Mouse (Mus musculus) forebrain, embryonic 15.5 days (tissue): ENCODE measurements around the gene Tab2. TPM values are rescaled to one million over a fixed set of nuclear protein-coding genes. Genes with fewer than 3 reads are reported as not detected.
A peak's percentile ranks its signal among the peaks of the same experiment; 100 is the strongest.
"Not testable (repeated sequence)": the region's sequence is repeated elsewhere in the genome, so short reads cannot be mapped to it uniquely, and the experiment has no call there.

ENCODE experiments used
- ATAC-seq: fragments of 200-750 bp; cut with Nextera tagmentation; replicated peaks from 2 replicates; pipeline ENCODE4 v1.8.0; 2017; ENCODE audit warnings: mild to moderate bottlenecking, moderate TSS enrichment, moderate library complexity
- H3K27ac ChIP-seq: fragments of 300-500 bp; sonication (generic); replicated peaks from 2 replicates; pipeline ENCODE4 v1.5.1; 2015; ENCODE audit warnings: mild to moderate bottlenecking, inconsistent platforms
- H3K27me3 ChIP-seq: fragments of 300-500 bp; sonication (generic); 2 replicates; pipeline ENCODE4 v1.6.1; 2015; ENCODE audit warnings: inconsistent platforms
- H3K36me3 ChIP-seq: fragments of 300-500 bp; sonication (generic); 2 replicates; pipeline ENCODE4 v1.6.1; 2015; ENCODE audit warnings: mild to moderate bottlenecking, inconsistent platforms
- H3K4me1 ChIP-seq: fragments of 300-500 bp; sonication (generic); 2 replicates; pipeline ENCODE4 v1.6.1; 2015; ENCODE audit warnings: inconsistent platforms
- H3K4me2 ChIP-seq: fragments of 300-500 bp; sonication (generic); replicated peaks from 2 replicates; pipeline ENCODE4 v1.6.1; 2015; ENCODE audit warnings: mild to moderate bottlenecking, inconsistent platforms
- H3K4me3 ChIP-seq: fragments of 300-500 bp; sonication (generic); 2 replicates; pipeline ENCODE4 v1.5.1; 2015; ENCODE audit warnings: mild to moderate bottlenecking, inconsistent platforms
- H3K9ac ChIP-seq: fragments of 300-500 bp; sonication (generic); replicated peaks from 2 replicates; pipeline ENCODE4 v1.6.1; 2015; ENCODE audit warnings: mild to moderate bottlenecking, inconsistent platforms
- H3K9me3 ChIP-seq: fragments of 300-500 bp; sonication (generic); 2 replicates; pipeline ENCODE4 v1.6.1; 2016; ENCODE audit warnings: inconsistent platforms
- WGBS: fragments of 180-500 bp; shearing (Covaris S2); methylation state at CpG from one replicate; pipeline ENCODE4 v1.1.7; 2015; ENCODE audit warnings: mixed read lengths; 5-methylcytosine and 5-hydroxymethylcytosine counted together
- polyA plus RNA-seq: library from polyadenylated mRNA; unstranded; fragments of >200 nt; fragmentation: Nextera tagmentation; extraction: Ambion mirVana; gene quantifications from 2 replicates; pipeline ENCODE4 v1.2.1, GENCODE M21; 2015

Tab2 gene
- polyA plus RNA-seq, 1 experiment from 2014 or later, result 15.5 TPM

DNA sequence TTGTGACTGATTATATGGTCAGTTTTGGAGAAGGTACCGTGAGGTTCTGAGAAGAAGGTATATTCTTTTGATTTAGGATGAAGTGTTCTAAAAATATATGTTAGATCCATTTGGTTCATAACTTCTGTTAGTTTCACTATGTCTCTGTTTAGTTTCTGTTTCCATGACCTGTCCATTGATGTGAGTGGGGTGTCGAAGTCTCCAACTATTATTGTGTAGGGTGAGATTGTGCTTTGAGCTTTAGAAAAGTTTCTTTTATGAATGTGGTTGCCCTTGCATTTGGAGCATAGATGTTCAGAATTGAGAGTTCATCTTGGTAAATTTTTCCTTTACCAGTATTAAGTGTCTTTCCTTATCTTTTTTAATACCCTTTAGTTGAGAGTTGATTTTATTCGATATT lies 75.7 kb downstream of the Tab2 start:
- H3K4me2 ChIP-seq, H3K36me3 ChIP-seq, H3K4me3 ChIP-seq, H3K27me3 ChIP-seq, H3K27ac ChIP-seq, ATAC-seq, H3K9ac ChIP-seq, H3K4me1 ChIP-seq, H3K9me3 ChIP-seq: not testable (repeated sequence)
- WGBS, result 91% methylated on average over 3 of the region's 3 CpGs

DNA sequence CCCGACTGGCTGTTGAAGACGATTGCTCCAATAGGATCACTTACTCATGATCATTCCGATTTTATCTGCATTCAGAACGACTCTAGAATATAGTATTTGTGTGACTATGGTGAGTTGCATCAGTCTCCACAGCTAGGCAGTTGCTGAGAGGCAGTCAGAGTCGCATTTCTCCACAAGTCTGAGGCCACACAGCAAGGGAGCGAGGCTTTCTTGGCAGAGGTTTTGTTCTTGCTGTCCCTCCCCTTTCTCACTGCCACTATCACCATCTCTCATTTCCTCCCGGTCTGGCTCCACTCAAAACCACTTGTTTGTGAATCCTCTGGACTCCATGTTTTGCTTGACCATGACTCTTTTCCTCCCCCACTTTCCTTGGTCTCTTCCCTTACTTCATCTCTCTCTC lies 81.8 kb downstream of the Tab2 start:
- Histone ChIP-seq H3K27ac (no peak overlapping the region), H3K4me3 (no peak overlapping the region), H3K27me3 (no peaks in the 10 kb centered on the region), H3K9ac (no peak overlapping the region), H3K4me2 (no peak overlapping the region), H3K9me3 (no peaks in the 10 kb centered on the region), H3K4me1 (peaks cover 6% of the 10 kb centered on the region), H3K36me3 (no peaks in the 10 kb centered on the region)
- ATAC-seq, result no peak
- WGBS, result 84% methylated on average over 7 of the region's 7 CpGs

DNA sequence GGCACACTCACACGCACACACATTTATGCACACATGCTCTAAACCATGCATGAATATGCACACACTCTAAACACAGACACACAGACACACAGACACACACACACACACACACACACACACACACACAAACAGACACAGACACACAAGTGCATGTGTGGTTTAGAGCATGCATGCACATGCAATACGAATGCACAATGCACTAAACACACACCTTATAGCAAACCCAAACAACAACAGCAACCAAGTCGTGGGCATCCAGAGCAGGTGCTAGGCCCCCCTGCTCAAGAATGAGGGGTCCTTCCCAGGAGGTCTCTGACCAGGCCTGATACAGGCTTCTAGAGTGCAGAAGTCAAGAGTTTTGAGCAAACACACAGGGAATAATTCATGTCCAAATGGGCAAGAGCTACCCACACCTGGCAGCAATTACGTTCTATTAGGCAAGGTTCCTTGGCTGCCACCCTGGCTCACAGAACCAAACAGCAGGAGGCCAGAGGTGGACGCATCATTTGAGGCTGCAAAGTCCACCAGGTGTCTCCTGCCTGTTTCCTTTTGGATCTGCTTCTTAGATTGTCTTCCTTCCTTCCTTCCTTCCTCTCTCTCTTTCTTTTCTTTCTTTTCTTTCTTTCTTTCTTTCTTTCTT lies 84.5 kb downstream of the Tab2 start:
- no peaks in the 10 kb centered on the region for H3K9me3 ChIP-seq
- H3K9ac ChIP-seq, result no peak overlapping the region
- no peaks in the 10 kb centered on the region for H3K36me3 ChIP-seq
- no peak for ATAC-seq
- H3K27me3 ChIP-seq, result 0 out of 2 replicates have a peak, but pooled peaks cover 5% of the 10 kb centered on the region
- no peak overlapping the region for H3K27ac ChIP-seq
- H3K4me2 ChIP-seq, result no peak overlapping the region
- H3K4me1 ChIP-seq, result peaks cover 15% of the 10 kb centered on the region
- no peak overlapping the region for H3K4me3 ChIP-seq
- 88% methylated on average over 5 of the region's 5 CpGs for WGBS

DNA sequence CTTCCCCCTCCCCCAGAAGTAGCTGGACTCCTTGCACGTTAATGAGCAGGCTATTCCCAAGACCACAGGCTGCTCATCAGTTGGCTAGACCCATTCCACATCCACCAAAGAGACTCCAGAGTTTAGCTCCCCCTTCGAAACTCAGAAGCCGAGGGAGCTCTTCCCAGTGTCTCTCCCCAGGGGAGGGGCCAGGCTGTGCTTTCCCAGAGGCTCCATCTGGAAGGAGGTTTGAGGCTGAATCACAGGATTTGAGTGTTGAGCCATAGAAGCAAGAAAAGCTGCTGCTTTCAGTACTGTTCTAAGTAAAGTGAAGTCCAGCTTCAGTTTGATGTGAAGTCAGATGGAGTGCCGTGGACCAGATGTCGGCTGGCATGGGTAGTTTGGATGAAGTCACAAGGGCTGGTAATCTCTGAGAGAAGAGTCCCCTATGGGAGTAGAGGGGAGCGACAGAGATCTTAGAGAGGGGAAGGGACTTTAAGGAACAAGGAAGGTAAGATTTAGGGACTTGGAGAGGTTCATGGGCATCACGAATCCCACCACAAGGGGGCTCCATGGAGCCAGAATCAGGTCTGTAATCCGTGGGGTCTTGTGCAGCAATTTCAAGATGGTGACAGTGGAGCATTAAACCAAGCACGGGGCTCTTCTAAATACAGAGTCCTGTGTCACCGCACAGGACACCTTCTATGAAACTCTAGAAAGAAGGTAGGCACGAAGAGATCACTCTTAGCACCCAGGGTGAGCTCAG lies 85.3 kb downstream of the Tab2 start:
- 63% methylated on average over 11 of the region's 11 CpGs for whole genome bisulfite sequencing

DNA sequence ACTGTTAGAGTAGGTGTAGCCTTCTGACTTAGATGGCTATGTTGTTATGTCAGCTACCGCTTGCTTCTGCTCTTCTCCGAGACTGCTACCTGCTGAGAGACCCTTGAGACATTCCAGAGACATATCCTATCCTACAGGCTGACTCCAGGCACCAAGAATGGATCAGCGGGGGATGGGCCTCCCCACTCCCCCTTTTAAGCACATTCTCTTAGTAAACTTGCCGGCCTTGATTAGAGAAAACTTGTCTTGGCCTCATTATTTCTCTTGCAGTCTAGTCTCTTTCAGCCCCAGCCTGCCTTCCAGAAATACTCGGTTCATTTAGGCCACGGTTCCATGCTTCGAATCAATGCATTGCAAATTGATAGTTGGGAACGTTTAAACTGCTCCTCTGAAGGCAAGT lies 86.3 kb downstream of the Tab2 start:
- Histone ChIP-seq H3K9ac (no peak overlapping the region), H3K4me3 (no peak overlapping the region), H3K36me3 (no peaks in the 10 kb centered on the region), H3K4me2 (no peak overlapping the region), H3K27me3 (0 out of 2 replicates have a peak, but pooled peaks cover 5% of the 10 kb centered on the region), H3K27ac (no peak overlapping the region), H3K4me1 (peaks cover 15% of the 10 kb centered on the region), H3K9me3 (no peaks in the 10 kb centered on the region)
- no peak for ATAC-seq
- 30% methylated on average over 8 of the region's 8 CpGs for WGBS

More for the DNA sequence above, 85.3 kb downstream of the Tab2 start:
- Histone ChIP-seq H3K4me3 (no peak overlapping the region), H3K9me3 (no peaks in the 10 kb centered on the region), H3K9ac (no peak overlapping the region), H3K36me3 (no peaks in the 10 kb centered on the region), H3K4me2 (no peak overlapping the region), H3K27me3 (0 out of 2 replicates have a peak, but pooled peaks cover 5% of the 10 kb centered on the region), H3K27ac (no peak overlapping the region), H3K4me1 (peaks cover 15% of the 10 kb centered on the region)
- no peak for ATAC-seq

DNA sequence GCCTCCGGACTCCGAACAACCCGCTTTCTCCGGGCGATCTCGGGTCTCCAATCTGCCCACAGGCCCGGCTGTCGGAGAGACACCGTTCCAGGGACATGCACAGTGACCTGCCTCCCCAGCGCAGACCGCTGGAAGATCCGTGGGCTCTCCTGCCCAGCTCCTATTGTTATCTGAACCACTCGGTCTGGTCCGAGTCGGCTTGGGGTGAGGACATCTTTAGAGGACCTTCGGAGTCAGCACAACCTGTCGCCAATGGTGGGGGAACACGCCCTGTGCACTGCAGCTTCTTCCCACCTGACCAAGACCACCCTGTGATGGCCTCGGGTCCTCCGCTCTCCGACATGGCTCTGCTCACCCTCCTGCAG lies 88.4 kb downstream of the Tab2 start:
- H3K9me3 ChIP-seq, result no peaks in the 10 kb centered on the region
- H3K9ac ChIP-seq, result peak overlapping the region; percentile 45
- no peaks in the 10 kb centered on the region for H3K36me3 ChIP-seq
- H3K27ac ChIP-seq, result no peak overlapping the region
- 21% methylated on average over 21 of the region's 21 CpGs for WGBS
- H3K4me3 ChIP-seq, result peak overlapping the region; percentile 38
- peaks cover 15% of the 10 kb centered on the region for H3K4me1 ChIP-seq
- no peak for ATAC-seq
- H3K4me2 ChIP-seq, result peak overlapping the region; percentile 67
- 0 out of 2 replicates have a peak, but pooled peaks cover 5% of the 10 kb centered on the region for H3K27me3 ChIP-seq

DNA sequence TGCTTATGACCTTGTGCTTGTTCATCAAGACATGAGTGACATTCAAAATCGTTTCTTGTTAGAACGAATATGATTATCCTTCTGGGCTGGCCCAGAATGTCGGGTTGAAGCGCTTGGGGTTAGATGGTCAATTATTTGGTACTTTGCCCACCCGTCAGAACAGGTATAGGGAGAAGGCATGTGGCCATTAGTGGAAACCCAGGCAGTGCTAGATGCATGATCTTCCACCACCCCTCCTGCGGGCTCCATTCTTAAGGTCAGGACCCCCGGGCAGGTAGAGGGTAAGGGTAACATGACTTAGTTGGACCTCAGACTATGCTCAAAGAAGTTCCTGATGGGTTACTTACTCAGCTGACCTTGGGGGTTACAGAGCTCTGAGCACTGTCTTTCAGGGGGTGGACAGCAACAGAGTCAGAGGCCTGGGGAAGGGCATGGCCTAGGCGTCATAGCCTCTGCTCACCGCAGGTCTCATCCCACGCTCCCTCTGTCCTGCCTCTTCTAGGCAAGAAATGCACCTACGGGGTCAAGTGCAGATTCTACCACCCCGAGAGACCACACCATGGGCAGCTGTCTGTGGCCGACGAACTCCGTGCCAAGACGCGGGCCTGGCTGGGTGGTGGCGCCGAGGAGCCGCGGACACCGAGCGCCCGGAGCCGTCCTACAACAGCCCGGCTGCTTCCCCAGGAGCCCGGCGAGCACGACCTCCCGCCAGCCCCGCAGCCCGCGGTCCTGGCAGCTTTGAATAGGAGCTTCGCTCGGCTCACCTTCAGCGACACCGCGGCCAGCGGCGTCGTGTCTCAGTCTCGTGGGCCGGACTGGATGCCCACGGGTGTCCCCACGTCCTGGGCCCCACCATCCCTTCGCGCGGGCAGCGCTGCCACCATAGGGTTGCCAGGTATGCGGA lies 89.0 kb downstream of the Tab2 start:
- Histone ChIP-seq H3K27me3 (0 out of 2 replicates have a peak, but pooled peaks cover 5% of the 10 kb centered on the region), H3K4me2 (peak overlapping the region; percentile 67), H3K27ac (no peak overlapping the region), H3K4me3 (peak overlapping the region; percentile 38), H3K4me1 (peaks cover 15% of the 10 kb centered on the region), H3K9ac (peak overlapping the region; percentile 45), H3K36me3 (no peaks in the 10 kb centered on the region), H3K9me3 (no peaks in the 10 kb centered on the region)
- 16% methylated on average over 50 of the region's 50 CpGs for WGBS
- ATAC-seq, result 0 out of 2 replicates have a peak, but pooled peaks have one; percentile 14

DNA sequence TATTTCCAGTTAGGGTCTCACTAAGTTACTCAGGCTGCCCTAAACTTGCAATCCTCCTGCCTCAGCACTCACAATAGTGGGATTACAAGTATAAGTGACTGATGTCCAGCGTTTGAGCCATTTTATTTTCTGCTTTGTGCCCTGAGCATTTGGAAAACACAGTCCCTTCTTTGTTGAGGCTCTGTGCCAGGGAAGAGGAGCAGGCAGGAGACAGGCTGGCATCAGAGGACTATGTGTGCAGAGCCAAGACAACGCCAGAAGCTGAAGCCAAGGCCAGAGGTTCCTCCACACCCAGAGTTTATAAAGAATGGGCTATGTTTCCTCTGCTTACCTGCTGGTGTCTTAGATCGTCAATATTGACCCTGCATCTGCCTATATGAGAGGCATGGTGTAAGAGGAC lies 91.2 kb downstream of the Tab2 start:
- Histone ChIP-seq H3K27me3 (0 out of 2 replicates have a peak, but pooled peaks cover 5% of the 10 kb centered on the region), H3K4me1 (peaks cover 8% of the 10 kb centered on the region), H3K4me3 (no peak overlapping the region), H3K4me2 (no peak overlapping the region), H3K27ac (no peak overlapping the region), H3K36me3 (no peaks in the 10 kb centered on the region), H3K9me3 (no peaks in the 10 kb centered on the region), H3K9ac (no peak overlapping the region)
- WGBS, result 73% methylated on average over 3 of the region's 3 CpGs
- no peak for ATAC-seq

DNA sequence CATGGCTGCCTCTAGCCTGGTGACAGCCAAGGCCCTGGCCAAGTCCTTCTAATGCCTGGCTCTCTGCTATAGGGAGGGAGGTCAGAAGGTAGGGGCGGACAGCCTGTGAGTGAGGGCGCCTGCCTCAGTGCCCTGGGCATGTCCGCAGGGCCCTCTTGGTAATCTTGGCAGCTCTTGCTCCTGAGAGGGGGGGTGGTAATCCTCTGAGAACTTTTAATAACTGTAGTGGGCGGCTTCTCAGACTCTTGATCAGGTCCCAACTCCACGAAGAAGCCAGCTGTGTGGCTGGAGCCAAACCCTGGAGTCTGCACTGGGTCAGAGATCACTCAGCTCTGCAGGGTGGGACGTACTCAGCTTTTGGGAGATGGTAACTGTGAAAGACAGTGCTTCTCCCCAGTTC lies 91.8 kb downstream of the Tab2 start:
- H3K27me3 ChIP-seq, result 0 out of 2 replicates have a peak, but pooled peaks cover 5% of the 10 kb centered on the region
- H3K9me3 ChIP-seq, result no peaks in the 10 kb centered on the region
- peaks cover 8% of the 10 kb centered on the region for H3K4me1 ChIP-seq
- no peak overlapping the region for H3K4me2 ChIP-seq
- H3K9ac ChIP-seq, result no peak overlapping the region
- no peak overlapping the region for H3K27ac ChIP-seq
- no peaks in the 10 kb centered on the region for H3K36me3 ChIP-seq
- no peak overlapping the region for H3K4me3 ChIP-seq
- no peak for ATAC-seq
- 72% methylated on average over 6 of the region's 6 CpGs for WGBS

DNA sequence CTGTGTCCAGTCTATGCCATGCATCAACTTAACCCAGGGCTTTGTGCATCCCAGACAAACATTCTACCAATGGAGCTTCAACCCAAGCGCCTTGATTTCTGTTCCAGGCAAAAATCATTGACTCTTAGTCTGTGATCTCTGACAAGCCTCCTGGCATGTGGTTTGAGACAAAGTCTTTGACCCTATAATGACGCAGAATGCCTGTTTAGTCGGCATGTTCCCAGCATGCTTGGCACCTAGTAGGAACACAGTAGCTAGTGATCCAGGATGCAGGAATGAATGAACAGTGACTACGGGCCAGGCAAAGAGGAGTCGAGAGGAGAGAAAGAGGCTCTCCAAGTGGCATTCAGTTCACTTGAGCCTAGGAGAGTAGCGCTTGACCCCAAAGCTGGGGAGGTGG lies 92.6 kb downstream of the Tab2 start:
- Histone ChIP-seq H3K9ac (no peak overlapping the region), H3K27ac (no peak overlapping the region), H3K27me3 (0 out of 2 replicates have a peak, but pooled peaks cover 5% of the 10 kb centered on the region), H3K4me3 (no peak overlapping the region), H3K36me3 (no peaks in the 10 kb centered on the region), H3K4me2 (no peak overlapping the region), H3K4me1 (peaks cover 8% of the 10 kb centered on the region), H3K9me3 (no peaks in the 10 kb centered on the region)
- 94% methylated on average over 6 of the region's 6 CpGs for WGBS
- ATAC-seq, result no peak

DNA sequence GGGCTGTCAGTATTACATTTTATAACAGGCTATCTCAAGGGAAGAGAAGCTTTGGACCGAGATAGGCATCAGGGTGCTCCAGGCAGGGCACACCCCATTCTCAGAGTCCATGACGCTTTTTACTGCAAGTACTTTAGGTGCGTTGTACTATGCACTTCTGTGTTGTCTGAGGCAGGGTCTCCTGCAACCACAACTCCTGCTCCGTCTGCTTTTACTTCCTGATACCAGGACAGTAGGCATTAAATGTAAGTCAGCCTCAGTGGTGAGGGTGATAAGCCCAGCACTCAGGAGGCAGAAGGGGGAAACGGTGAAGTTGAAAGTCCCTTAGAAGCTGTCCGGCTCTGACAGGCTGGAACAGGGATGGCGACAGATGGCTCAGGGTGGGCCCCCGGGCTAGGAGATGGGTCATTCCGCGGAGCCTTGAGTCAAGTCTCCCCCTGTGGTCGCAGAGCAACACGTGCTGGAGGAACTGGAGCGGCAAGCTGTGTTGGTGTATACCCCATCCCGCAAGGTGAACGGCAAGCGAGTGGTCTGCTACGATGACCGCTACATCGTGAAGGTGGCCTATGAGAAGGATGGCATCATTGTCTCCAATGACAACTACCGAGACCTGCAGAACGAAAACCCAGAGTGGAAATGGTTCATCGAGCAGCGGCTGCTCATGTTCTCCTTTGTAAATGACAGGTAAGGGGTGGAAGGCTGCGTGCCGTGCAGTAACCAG lies 93.9 kb downstream of the Tab2 start:
- no peak overlapping the region for H3K27ac ChIP-seq
- WGBS, result 95% methylated on average over 25 of the region's 25 CpGs
- H3K4me3 ChIP-seq, result no peak overlapping the region
- no peak overlapping the region for H3K9ac ChIP-seq
- H3K4me1 ChIP-seq, result peaks cover 2% of the 10 kb centered on the region
- H3K27me3 ChIP-seq, result no peaks in the 10 kb centered on the region
- no peaks in the 10 kb centered on the region for H3K9me3 ChIP-seq
- H3K36me3 ChIP-seq, result no peaks in the 10 kb centered on the region
- no peak overlapping the region for H3K4me2 ChIP-seq
- ATAC-seq, result no peak
